Mouse (Mus musculus) midbrain, embryonic 12.5 days (tissue): ENCODE measurements at regions not wholly inside any gene's neighbourhood (a gene's known extent, or its start where the extent isn't known, plus 50 kb on each side); places are given as distances from the start of the nearest gene placed in this dataset.

Experiments used
- ATAC-seq: fragments of 200-750 bp; cut with Nextera tagmentation; 2 replicates; pipeline ENCODE4 v1.8.0; 2017; ENCODE audit warnings: low read depth, moderate TSS enrichment, moderate library complexity; ENCODE audit not compliant: low FRiP score
- H3K27ac ChIP-seq: fragments of 300-500 bp; sonication (generic); replicated peaks from 2 replicates; pipeline ENCODE4 v1.5.1; 2016; ENCODE audit warnings: mild to moderate bottlenecking
- H3K27me3 ChIP-seq: fragments of 300-500 bp; sonication (generic); 2 replicates; pipeline ENCODE4 v1.6.1; 2016; ENCODE audit warnings: mild to moderate bottlenecking
- H3K36me3 ChIP-seq: fragments of 300-500 bp; sonication (generic); 2 replicates; pipeline ENCODE4 v1.6.1; 2016
- H3K4me1 ChIP-seq: fragments of 300-500 bp; sonication (generic); 2 replicates; pipeline ENCODE4 v1.6.1; 2016
- H3K4me2 ChIP-seq: fragments of 300-500 bp; sonication (generic); replicated peaks from 2 replicates; pipeline ENCODE4 v1.6.1; 2016; ENCODE audit warnings: mild to moderate bottlenecking, moderate library complexity
- H3K4me3 ChIP-seq: fragments of 300-500 bp; sonication (generic); 2 replicates; pipeline ENCODE4 v1.5.1; 2016; ENCODE audit warnings: mild to moderate bottlenecking
- H3K9ac ChIP-seq: fragments of 300-500 bp; sonication (generic); replicated peaks from 2 replicates; pipeline ENCODE4 v1.6.1; 2016; ENCODE audit warnings: mild to moderate bottlenecking, moderate library complexity
- H3K9me3 ChIP-seq: fragments of 300-500 bp; sonication (generic); 2 replicates; pipeline ENCODE4 v1.6.1; 2016; ENCODE audit warnings: mild to moderate bottlenecking
- WGBS: fragments of 180-500 bp; shearing (Covaris S2); methylation state at CpG from one replicate; pipeline ENCODE4 v1.1.7; 2016; 5-methylcytosine and 5-hydroxymethylcytosine counted together

GRCm38 (mm10) chr3:35480714-35481695, 272.9 kb upstream of the Atp11b start:
- H3K27me3 ChIP-seq, result no peaks in the 10 kb centered on the region
- H3K36me3 ChIP-seq, result no peaks in the 10 kb centered on the region
- ATAC-seq, result no peak
- H3K9me3 ChIP-seq, result no peaks in the 10 kb centered on the region
- H3K4me2 ChIP-seq, result no peak overlapping the region
- 41% methylated on average over 18 of the region's 18 CpGs for WGBS
- H3K9ac ChIP-seq, result no peak overlapping the region
- H3K27ac ChIP-seq, result no peak overlapping the region
- no peak overlapping the region for H3K4me3 ChIP-seq
- peaks cover 21% of the 10 kb centered on the region for H3K4me1 ChIP-seq

- Histone ChIP-seq H3K27me3 (no peaks in the 10 kb centered on the region), H3K36me3 (no peaks in the 10 kb centered on the region), H3K4me2 (peak overlapping the region; percentile 47), H3K4me3 (0 out of 2 replicates have a peak overlapping the region, but pooled peaks have one; percentile 13), H3K4me1 (peaks cover 21% of the 10 kb centered on the region), H3K27ac (no peak overlapping the region), H3K9me3 (no peaks in the 10 kb centered on the region), H3K9ac (no peak overlapping the region; the same call in 1 of the 2 replicates)
- 18% methylated on average over 11 of the region's 11 CpGs for WGBS
- ATAC-seq, result peak; percentile 44; the same call in 1 of the 2 replicates
Measured at GRCm38 (mm10) chr3:35481841-35482240, 272.1 kb upstream of the Atp11b start.

- Histone ChIP-seq H3K9ac (no peak overlapping the region; the same call in 1 of the 2 replicates), H3K4me3 (0 out of 2 replicates have a peak overlapping the region, but pooled peaks have one; percentile 13)
- WGBS, result under 1% methylated on average over 6 of the region's 6 CpGs
Measured at GRCm38 (mm10) chr3:35482296-35482695, 271.6 kb upstream of the Atp11b start.

GRCm38 (mm10) chr3:35482759-35483158, 271.1 kb upstream of the Atp11b start:
- no peak overlapping the region for H3K4me2 ChIP-seq
- peaks cover 21% of the 10 kb centered on the region for H3K4me1 ChIP-seq
- H3K27me3 ChIP-seq, result no peaks in the 10 kb centered on the region
- no peaks in the 10 kb centered on the region for H3K9me3 ChIP-seq
- no peaks in the 10 kb centered on the region for H3K36me3 ChIP-seq
- 0 out of 2 replicates have a peak, but pooled peaks have one; percentile 51 for ATAC-seq
- 81% methylated on average over 10 of the region's 10 CpGs for WGBS
- H3K9ac ChIP-seq, result no peak overlapping the region
- no peak overlapping the region for H3K27ac ChIP-seq
- H3K4me3 ChIP-seq, result no peak overlapping the region

More at GRCm38 (mm10) chr3:35482296-35482695, 271.6 kb upstream of the Atp11b start:
- H3K9me3 ChIP-seq, result no peaks in the 10 kb centered on the region
- peak overlapping the region; percentile 47 for H3K4me2 ChIP-seq
- peak; percentile 64 for ATAC-seq
- H3K36me3 ChIP-seq, result no peaks in the 10 kb centered on the region
- H3K4me1 ChIP-seq, result peaks cover 21% of the 10 kb centered on the region
- no peak overlapping the region for H3K27ac ChIP-seq
- no peaks in the 10 kb centered on the region for H3K27me3 ChIP-seq

- 75% methylated on average over 9 of the region's 9 CpGs for WGBS
- H3K4me1 ChIP-seq, result no peaks in the 10 kb centered on the region
- no peak overlapping the region for H3K4me2 ChIP-seq
- H3K36me3 ChIP-seq, result no peaks in the 10 kb centered on the region
- H3K27ac ChIP-seq, result no peak overlapping the region
- H3K9me3 ChIP-seq, result no peaks in the 10 kb centered on the region
- H3K4me3 ChIP-seq, result no peak overlapping the region
- no peak overlapping the region for H3K9ac ChIP-seq
- ATAC-seq, result no peak
- 0 out of 2 replicates have a peak, but pooled peaks cover 4% of the 10 kb centered on the region for H3K27me3 ChIP-seq
Measured at GRCm38 (mm10) chr3:35496027-35496824, 257.7 kb upstream of the Atp11b start.

- H3K27ac ChIP-seq, result no peak overlapping the region
- no peak for ATAC-seq
- no peak overlapping the region for H3K4me2 ChIP-seq
- H3K9me3 ChIP-seq, result no peaks in the 10 kb centered on the region
- H3K27me3 ChIP-seq, result no peaks in the 10 kb centered on the region
- no peaks in the 10 kb centered on the region for H3K4me1 ChIP-seq
- H3K36me3 ChIP-seq, result no peaks in the 10 kb centered on the region
- H3K9ac ChIP-seq, result no peak overlapping the region
- no peak overlapping the region for H3K4me3 ChIP-seq
- 74% methylated on average over 1 of the region's 1 CpGs for WGBS
Measured at GRCm38 (mm10) chr3:35510314-35510713, 243.6 kb upstream of the Atp11b start.

- Histone ChIP-seq H3K27me3 (no peaks in the 10 kb centered on the region), H3K9me3 (no peaks in the 10 kb centered on the region), H3K4me1 (no peaks in the 10 kb centered on the region; the same call in 1 of the 2 replicates), H3K4me2 (no peak overlapping the region), H3K4me3 (no peak overlapping the region), H3K9ac (no peak overlapping the region), H3K27ac (no peak overlapping the region), H3K36me3 (no peaks in the 10 kb centered on the region)
- no peak for ATAC-seq
- WGBS, result 89% methylated on average over 4 of the region's 4 CpGs
Measured at GRCm38 (mm10) chr3:35516517-35516916, 237.4 kb upstream of the Atp11b start.

- no peak overlapping the region for H3K4me2 ChIP-seq
- H3K27me3 ChIP-seq, result no peaks in the 10 kb centered on the region
- no peak overlapping the region for H3K9ac ChIP-seq
- 84% methylated on average over 3 of the region's 3 CpGs for WGBS
- H3K36me3 ChIP-seq, result no peaks in the 10 kb centered on the region
- H3K9me3 ChIP-seq, result no peaks in the 10 kb centered on the region
- H3K4me3 ChIP-seq, result no peak overlapping the region
- H3K27ac ChIP-seq, result no peak overlapping the region
- ATAC-seq, result no peak
- H3K4me1 ChIP-seq, result no peaks in the 10 kb centered on the region; the same call in 1 of the 2 replicates
Measured at GRCm38 (mm10) chr3:35520131-35520530, 233.8 kb upstream of the Atp11b start.

GRCm38 (mm10) chr3:35547696-35548095, 206.2 kb upstream of the Atp11b start:
- H3K4me2 ChIP-seq, result no peak overlapping the region
- ATAC-seq, result no peak
- no peaks in the 10 kb centered on the region for H3K9me3 ChIP-seq

GRCm38 (mm10) chr3:35551791-35552190, 202.1 kb upstream of the Atp11b start:
- ATAC-seq, result no peak
- H3K36me3 ChIP-seq, result no peaks in the 10 kb centered on the region
- no peaks in the 10 kb centered on the region for H3K27me3 ChIP-seq
- 90% methylated on average over 9 of the region's 9 CpGs for WGBS
- H3K4me2 ChIP-seq, result no peak overlapping the region
- H3K9me3 ChIP-seq, result no peaks in the 10 kb centered on the region
- no peak overlapping the region for H3K27ac ChIP-seq
- H3K9ac ChIP-seq, result no peak overlapping the region
- H3K4me3 ChIP-seq, result no peak overlapping the region
- no peaks in the 10 kb centered on the region for H3K4me1 ChIP-seq

More at GRCm38 (mm10) chr3:35547696-35548095, 206.2 kb upstream of the Atp11b start:
- Histone ChIP-seq H3K27ac (no peak overlapping the region), H3K4me1 (no peaks in the 10 kb centered on the region), H3K36me3 (no peaks in the 10 kb centered on the region), H3K4me3 (no peak overlapping the region), H3K27me3 (no peaks in the 10 kb centered on the region), H3K9ac (no peak overlapping the region)

GRCm38 (mm10) chr3:35560425-35560824, 193.5 kb upstream of the Atp11b start:
- ATAC-seq, result no peak
- Histone ChIP-seq H3K36me3 (no peaks in the 10 kb centered on the region), H3K4me1 (peaks cover 6% of the 10 kb centered on the region; the same call in 1 of the 2 replicates), H3K9me3 (no peaks in the 10 kb centered on the region), H3K4me2 (no peak overlapping the region), H3K4me3 (no peak overlapping the region), H3K27me3 (no peaks in the 10 kb centered on the region), H3K9ac (no peak overlapping the region), H3K27ac (no peak overlapping the region)
- WGBS, result 89% methylated on average over 10 of the region's 10 CpGs

- H3K4me1 ChIP-seq, result no peaks in the 10 kb centered on the region
- no peak overlapping the region for H3K9ac ChIP-seq
- no peaks in the 10 kb centered on the region for H3K27me3 ChIP-seq
- no peaks in the 10 kb centered on the region for H3K36me3 ChIP-seq
- ATAC-seq, result peak; percentile 6; the same call in 1 of the 2 replicates
- no peak overlapping the region for H3K27ac ChIP-seq
- H3K4me2 ChIP-seq, result no peak overlapping the region
- 21% methylated on average over 10 of the region's 10 CpGs for WGBS
- no peak overlapping the region for H3K4me3 ChIP-seq
- H3K9me3 ChIP-seq, result no peaks in the 10 kb centered on the region
Measured at GRCm38 (mm10) chr3:35574402-35574801, 179.5 kb upstream of the Atp11b start.
